Mouse (Mus musculus): ENCODE data around the gene H2-DMa.

The H2-DMa gene

GRCm38 (mm10) chr17:34102831-34103230 lies 16.5 kb upstream of the H2-DMa start:
- DNase-seq (ENCODE audit: low spot score in 2 of 2) = no peak

- DNase-seq (ENCODE audit: low spot score in 2 of 2) = no peak
Measured at GRCm38 (mm10) chr17:34104804-34105203, 14.5 kb upstream of the H2-DMa start.

- no peak for DNase-seq (ENCODE audit: low spot score in 2 of 2)
Measured at GRCm38 (mm10) chr17:34106555-34106954, 12.8 kb upstream of the H2-DMa start.

DNA sequence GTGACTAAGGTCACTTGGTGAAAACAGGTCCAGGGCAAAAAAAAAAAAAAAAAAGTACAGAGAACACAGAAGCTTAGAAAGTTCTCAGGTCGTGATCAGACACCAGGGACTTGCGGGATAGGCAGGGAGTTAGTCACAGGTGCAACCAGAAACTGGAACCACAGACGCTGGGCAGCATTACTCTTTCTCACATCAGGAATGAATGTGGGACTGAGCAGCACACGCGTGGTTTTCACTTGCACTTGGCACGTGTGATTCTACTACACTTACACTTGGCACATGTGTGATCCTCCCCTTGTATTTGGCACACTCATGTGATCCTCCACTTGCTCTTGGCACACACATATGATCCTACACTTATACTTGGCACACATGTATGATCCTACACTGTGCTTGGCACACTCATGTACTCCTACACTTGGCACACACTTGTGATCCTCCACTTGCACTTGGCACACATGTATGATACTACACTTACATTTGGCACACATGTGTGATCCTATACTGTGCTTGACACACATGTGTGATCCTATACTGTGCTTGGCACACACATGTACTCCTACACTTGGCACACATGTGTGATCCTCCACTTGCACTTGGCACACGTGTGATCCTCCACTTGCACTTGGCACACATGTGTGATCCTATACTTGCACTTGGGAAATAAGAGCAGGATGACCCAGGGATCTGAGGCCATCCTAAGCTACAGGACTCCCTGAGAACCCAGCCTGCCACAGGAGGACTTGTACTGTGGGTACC lies 12.1 kb upstream of the H2-DMa start:
- DNase-seq (ENCODE audit: low spot score in 2 of 2) = no peak

GRCm38 (mm10) chr17:34108460-34108859 lies 10.9 kb upstream of the H2-DMa start:
- DNase-seq (ENCODE audit: low spot score in 2 of 2) = no peak

GRCm38 (mm10) chr17:34109038-34109805 lies 10.1 kb upstream of the H2-DMa start:
- DNase-seq (ENCODE audit: low spot score in 2 of 2) = no peak

GRCm38 (mm10) chr17:34109806-34110195 lies 9.5 kb upstream of the H2-DMa start:
- DNase-seq (ENCODE audit: low spot score in 2 of 2) = no peak

DNA sequence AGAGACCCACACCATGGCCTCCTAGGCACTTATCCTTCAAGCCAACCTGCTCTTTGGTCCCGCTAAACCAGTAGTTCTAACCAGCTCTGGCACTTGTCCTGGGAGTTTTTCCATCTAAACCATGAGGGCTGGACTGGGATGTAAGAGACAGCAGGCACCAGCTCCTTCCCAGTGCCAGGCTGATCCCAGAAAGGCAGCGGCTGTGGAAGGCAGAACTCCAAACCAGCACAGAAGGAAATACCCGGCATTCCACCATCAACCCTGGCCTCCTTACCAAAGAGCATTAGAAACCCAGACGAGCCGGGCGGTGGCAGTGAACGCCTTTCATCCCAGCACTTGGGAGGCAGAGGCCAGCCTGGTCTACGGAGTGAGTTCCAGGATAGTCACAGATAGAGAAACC lies 9.0 kb upstream of the H2-DMa start:
- DNase-seq (ENCODE audit: low spot score in 2 of 2) = no peak

- DNase-seq (ENCODE audit: low spot score in 2 of 2) = no peak
Measured at GRCm38 (mm10) chr17:34114114-34114513, 5.2 kb upstream of the H2-DMa start.

- no peak for DNase-seq (ENCODE audit: low spot score in 2 of 2)
Measured at GRCm38 (mm10) chr17:34116736-34117370, 2.5 kb upstream of the H2-DMa start.

- no peak for DNase-seq (ENCODE audit: low spot score in 2 of 2)
Measured at GRCm38 (mm10) chr17:34117421-34118112, 1.8 kb upstream of the H2-DMa start.

GRCm38 (mm10) chr17:34118113-34118872 lies 1.0 kb upstream of the H2-DMa start:
- DNase-seq (ENCODE audit: low spot score in 2 of 2) = peak in 1 of 2 experiments; percentile 74

DNA sequence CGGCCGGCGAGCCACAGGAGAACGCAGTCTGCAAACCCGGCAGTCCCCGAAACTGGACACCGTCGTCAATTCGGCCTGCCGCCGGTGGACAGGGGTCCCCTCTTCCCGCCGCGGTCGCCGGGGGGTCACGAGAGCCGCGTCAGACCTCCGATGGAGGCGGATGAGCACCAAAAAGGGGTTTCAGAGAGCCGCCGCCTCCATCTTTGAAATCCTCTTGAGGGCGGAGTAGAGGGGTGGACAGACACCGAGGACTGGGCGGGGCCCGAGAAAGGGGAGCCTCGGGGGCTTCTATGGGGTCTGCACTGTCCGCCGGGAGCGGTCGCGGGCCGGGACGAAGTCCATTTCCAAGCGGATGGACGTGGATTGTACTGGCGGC lies 480 bp upstream of the H2-DMa start:
- DNase-seq (ENCODE audit: low spot score in 2 of 2) = no peak

GRCm38 (mm10) chr17:34120180-34120723 lies 911 bp downstream of the H2-DMa start:
- DNase-seq (ENCODE audit: low spot score in 2 of 2) = peak; percentile 83 to 87

- DNase-seq (ENCODE audit: low spot score in 2 of 2) = peak; percentile 58 to 79
Measured at GRCm38 (mm10) chr17:34120814-34121171, 1.5 kb downstream of the H2-DMa start.

GRCm38 (mm10) chr17:34121172-34121878 lies 2.0 kb downstream of the H2-DMa start:
- peak; percentile 43 to 75 for DNase-seq (ENCODE audit: low spot score in 2 of 2)

DNA sequence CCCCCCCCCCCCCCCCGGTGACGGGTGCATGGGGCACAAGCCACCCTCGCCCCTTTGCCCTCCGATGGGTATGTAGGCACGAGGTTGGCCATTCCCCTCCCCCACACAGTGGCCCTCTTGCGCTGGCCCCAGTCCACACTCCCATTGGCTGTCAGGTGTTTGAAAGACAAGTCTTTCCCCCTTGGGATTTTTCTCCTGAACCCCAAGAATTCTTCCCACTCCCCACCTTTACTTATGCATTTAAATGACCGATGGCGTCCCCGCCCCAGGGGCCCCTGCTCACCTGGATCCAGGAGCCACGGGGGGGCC lies 2.5 kb downstream of the H2-DMa start:
- peak in 1 of 2 experiments; percentile 70 for DNase-seq (ENCODE audit: low spot score in 2 of 2)

DNA sequence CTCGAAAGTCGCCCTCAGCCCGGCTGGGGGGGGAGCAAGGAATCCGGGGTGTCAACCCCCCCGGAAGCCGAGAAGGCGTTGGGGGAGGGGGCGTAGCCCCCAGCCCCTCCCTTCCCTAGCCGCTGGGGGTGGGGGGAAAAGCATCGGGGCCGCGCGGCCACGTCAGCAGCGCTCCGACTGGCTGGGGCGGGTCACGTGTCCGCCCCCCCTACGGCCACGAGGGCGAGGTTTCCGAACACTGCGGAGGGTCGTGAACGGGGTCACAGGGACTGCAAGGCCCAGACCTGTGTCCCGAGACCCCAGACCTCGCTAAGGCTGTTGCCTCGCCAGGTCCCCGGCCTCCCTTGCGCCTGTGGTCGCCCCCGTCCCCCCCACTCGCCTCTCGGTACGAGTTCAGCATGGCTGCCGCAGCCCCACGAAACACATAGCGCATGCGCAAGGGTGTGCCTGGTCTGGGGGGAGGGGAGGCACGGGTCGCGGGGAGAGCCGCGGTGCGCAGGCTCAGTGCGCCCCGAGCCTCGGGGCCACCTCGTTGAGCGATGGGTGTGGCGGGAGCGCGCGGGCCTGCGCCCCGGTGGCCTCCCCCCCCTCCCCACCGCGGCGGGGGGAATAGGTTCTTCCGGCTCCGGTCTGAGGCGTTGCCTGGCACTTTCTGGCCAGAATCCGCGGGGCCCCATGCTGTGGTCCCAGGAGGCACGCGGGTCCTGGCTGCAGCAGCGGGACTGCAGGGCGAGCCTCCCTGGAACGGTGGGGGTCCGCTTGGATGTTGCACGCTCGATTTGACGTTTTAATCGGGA lies 3.0 kb downstream of the H2-DMa start, which contains the start of gene Brd2:
Gene Brd2 (minus strand): TSS at position 447 of the 797 bp plus-strand sequence.
- peak; percentile 91 to 97 for DNase-seq (ENCODE audit: low spot score in 2 of 2)

DNA sequence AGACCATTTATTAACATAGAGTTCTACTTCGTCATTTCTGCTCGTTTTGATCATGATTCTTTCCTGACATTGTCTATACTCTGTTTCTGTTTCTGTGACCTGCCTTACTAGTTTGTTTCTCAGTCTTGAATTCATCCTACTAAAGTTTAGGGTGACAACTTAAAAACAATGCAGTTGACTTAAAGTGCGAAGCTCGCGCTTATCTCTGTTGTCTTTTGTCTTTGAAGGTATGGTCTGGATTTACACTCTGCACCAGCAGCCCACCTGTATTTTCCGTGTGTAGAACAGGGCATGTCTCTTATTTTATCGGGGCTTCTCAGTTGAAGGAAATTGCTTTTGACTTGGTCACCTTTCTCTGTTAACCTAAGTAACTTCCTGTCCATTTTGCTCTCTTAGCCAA lies 3.8 kb downstream of the H2-DMa start:
- no peak for DNase-seq (ENCODE audit: low spot score in 2 of 2)

DNA sequence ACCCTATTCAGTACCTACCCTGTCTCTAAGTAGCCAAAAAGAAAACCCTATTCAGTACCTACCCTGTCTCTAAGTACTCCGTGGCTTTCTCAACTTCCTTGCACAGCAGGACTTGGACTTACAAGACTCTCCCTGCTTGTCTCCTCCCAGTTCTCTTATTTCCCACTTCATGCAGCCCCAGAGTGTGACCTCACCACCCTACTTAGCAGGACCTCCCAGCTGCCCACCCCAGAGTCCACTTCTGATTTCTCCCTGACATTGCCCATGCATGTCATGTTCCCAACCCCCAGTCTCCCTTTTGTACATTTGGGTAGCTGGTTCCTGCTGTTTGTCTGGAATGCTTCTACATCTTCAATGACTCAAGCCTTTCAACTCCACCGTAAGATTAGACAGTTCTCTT lies 4.2 kb downstream of the H2-DMa start:
- no peak for DNase-seq (ENCODE audit: low spot score in 2 of 2)

Data from cerebellum, postnatal 4 days (tissue).